Mouse (Mus musculus): ENCODE data around the gene Ndufb2. TPM values are rescaled to one million over a fixed set of nuclear protein-coding genes. Genes with fewer than 3 reads are reported as not detected.

The Ndufb2 gene
- total and polyA plus RNA-seq, 2 experiments from 2014 or later: 838 to 1,229 TPM

DNA sequence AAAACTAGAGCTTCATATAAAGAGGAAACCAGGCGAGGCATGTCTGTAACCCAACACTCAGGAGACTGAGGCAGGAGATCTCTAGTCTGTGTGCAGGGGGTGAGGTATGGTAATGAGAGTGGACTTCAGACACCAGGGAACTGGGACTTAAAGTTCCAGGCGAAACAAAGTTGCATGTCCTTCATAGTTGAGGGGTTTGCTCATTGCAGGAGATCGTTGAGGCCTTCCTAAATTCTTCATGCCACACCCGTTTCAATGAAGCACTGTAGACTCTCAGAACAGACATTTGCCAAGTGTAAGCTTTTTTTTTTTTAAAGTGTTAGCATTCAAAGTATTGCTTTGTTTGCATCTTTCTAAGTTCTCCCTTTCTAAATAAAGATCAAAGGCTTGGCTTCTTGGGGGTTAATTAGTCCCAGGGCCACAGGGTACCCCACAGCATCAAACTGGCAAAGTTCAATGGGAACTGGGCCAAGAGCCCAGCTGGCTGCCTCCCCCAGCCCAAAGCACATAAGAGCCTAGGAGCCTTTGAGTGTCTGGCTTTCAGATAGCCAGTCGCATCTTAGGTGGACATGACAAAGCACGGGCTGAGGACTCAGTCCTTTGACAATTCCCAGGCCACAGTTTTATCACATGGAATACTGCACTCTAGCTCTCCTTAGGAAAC, 33.0 kb upstream of the Ndufb2 start:
- Histone ChIP-seq H3K9ac (replicated peaks; ENCODE audit: low read depth, low read length) (no peak overlapping the region), H3K36me3 (replicated peaks; ENCODE audit: control insufficient read depth, insufficient read depth, low read length) (no peaks in the 10 kb centered on the region), H3K4me2 (ENCODE audit: low read depth, low read length) (no peak overlapping the region), H3K27ac (ENCODE audit: low read depth) (no peak overlapping the region), H3K27me3 (ENCODE audit: control insufficient read depth, insufficient read depth, low read length) (no peaks in the 10 kb centered on the region), H3K9me3 (replicated peaks; ENCODE audit: control insufficient read depth, low read length) (no peaks in the 10 kb centered on the region), H3K4me3 (ENCODE audit: low read depth, low read length) (no peak overlapping the region), H3K4me1 (ENCODE audit: control insufficient read depth, insufficient read depth) (no peaks in the 10 kb centered on the region)
- DNase-seq (ENCODE audit: low spot score) (no peak), ATAC-seq (ENCODE audit: insufficient read depth, low read depth) (no peak)
- 69% methylated on average over 6 of the region's 6 CpGs for WGBS
- TF ChIP-seq EP300 (IDR thresholded peaks at IDR 0.05; ENCODE audit: low read depth) (no peak), CTCF (IDR thresholded peaks at IDR 0.05; ENCODE audit: low read depth) (no peak)

DNA sequence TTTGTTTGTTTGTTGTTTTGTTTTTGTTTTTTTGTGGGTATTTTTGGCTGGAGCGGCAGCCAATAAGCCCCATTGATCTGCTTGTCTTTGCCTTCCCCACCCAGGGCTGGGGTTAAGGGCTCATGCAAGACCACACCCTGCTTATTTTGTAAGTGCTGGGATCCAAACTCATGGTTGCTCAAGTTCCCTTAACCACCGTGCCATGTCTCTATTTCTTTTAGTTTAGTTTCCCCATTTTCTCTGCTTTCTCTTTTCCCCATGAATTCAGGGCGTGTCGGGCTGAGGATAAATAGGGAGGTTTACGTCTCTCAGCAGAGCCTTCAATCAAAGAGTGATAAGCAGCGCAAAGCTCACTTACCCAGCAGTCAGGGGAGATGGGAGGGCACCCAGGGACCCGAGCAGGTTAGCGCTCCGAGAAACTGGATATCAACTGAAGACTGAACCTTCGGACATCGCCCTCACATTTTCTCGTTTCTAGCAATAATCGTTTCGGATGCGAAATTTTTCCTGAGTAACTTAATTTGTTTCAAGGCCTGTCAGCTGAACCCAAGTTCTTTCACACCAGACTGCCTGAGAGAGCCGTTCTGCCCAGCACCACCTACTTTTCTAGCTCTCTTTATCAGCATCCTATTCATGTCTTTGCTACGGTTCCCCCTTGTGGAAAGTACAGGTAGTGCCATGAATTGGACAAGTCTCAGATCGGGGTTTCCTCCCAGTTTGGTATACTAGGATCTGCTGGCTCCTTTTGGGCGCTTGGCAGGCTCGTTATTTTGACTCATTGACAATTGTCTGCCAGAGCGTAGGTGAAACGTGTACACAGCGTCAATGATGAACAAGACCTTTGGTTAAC, 30.0 kb upstream of the Ndufb2 start:
- Histone ChIP-seq H3K36me3 (replicated peaks; ENCODE audit: control insufficient read depth, insufficient read depth, low read length) (no peaks in the 10 kb centered on the region), H3K4me1 (ENCODE audit: control insufficient read depth, insufficient read depth) (no peaks in the 10 kb centered on the region), H3K4me3 (ENCODE audit: low read depth, low read length) (0 out of 2 replicates have a peak overlapping the region, but pooled peaks have one; percentile 9), H3K9ac (replicated peaks; ENCODE audit: low read depth, low read length) (no peak overlapping the region), H3K4me2 (ENCODE audit: low read depth, low read length) (peak overlapping the region; percentile 57), H3K9me3 (replicated peaks; ENCODE audit: control insufficient read depth, low read length) (no peaks in the 10 kb centered on the region), H3K27me3 (ENCODE audit: control insufficient read depth, insufficient read depth, low read length) (no peaks in the 10 kb centered on the region), H3K27ac (ENCODE audit: low read depth) (no peak overlapping the region)
- 12% methylated on average over 23 of the region's 23 CpGs for WGBS
- DNase-seq (ENCODE audit: low spot score) (peak; percentile 89), ATAC-seq (ENCODE audit: insufficient read depth, low read depth) (peak; percentile 68; the same call in 1 of the 2 replicates)
- peak; percentile 97 for TF ChIP-seq CTCF (IDR thresholded peaks at IDR 0.05; ENCODE audit: low read depth)
- no peak for TF ChIP-seq EP300 (IDR thresholded peaks at IDR 0.05; ENCODE audit: low read depth)

DNA sequence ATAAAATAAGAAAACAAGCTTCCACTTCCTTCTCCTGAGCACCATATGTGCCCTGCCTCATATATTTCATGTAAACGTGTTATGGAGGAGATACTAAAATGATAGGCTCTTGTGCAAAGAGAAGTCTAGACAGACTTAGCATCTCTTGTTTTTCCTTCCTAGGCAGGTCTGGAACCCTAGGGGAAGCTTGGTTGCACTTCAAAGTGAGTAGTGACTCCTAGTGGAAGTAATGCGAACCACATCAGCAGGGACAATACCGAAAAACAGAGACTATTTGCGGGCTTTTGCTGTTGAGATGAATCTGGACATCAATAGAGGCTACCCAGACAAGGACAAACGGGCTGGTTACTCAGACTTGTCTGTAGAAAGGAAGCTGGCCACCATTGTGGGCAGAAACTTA, 24.8 kb upstream of the Ndufb2 start:
- Histone ChIP-seq H3K9me3 (replicated peaks; ENCODE audit: control insufficient read depth, low read length) (no peaks in the 10 kb centered on the region), H3K27ac (ENCODE audit: low read depth) (no peak overlapping the region), H3K4me3 (ENCODE audit: low read depth, low read length) (no peak overlapping the region), H3K27me3 (ENCODE audit: control insufficient read depth, insufficient read depth, low read length) (no peaks in the 10 kb centered on the region), H3K4me1 (ENCODE audit: control insufficient read depth, insufficient read depth) (no peaks in the 10 kb centered on the region), H3K9ac (replicated peaks; ENCODE audit: low read depth, low read length) (no peak overlapping the region), H3K36me3 (replicated peaks; ENCODE audit: control insufficient read depth, insufficient read depth, low read length) (no peaks in the 10 kb centered on the region), H3K4me2 (ENCODE audit: low read depth, low read length) (no peak overlapping the region)
- TF ChIP-seq EP300 (IDR thresholded peaks at IDR 0.05; ENCODE audit: low read depth) (no peak), CTCF (IDR thresholded peaks at IDR 0.05; ENCODE audit: low read depth) (peak; percentile 80)
- DNase-seq (ENCODE audit: low spot score) (no peak), ATAC-seq (ENCODE audit: insufficient read depth, low read depth) (no peak)
- WGBS: 6% methylated on average over 5 of the region's 5 CpGs

DNA sequence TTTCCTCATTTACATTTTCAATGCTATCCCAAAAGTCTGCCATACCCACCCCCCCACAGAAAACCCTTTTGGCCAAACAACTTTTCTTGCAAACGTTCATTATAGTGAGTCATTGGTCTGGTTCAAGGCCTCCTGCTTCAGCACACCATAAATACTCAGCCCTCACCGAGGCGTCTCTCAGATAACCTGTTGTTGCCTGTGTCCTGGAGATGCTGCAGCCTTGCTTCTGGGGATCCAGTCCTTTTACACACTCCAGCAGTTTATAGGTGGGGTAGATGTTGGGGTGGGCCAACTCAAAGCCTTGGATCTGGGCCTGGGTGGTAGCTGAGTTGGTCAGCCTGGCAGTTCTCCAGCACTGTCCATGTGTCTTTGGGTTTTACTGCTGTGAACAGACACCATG, 21.9 kb upstream of the Ndufb2 start:
- Histone ChIP-seq H3K9me3 (replicated peaks; ENCODE audit: control insufficient read depth, low read length) (no peaks in the 10 kb centered on the region), H3K4me1 (ENCODE audit: control insufficient read depth, insufficient read depth) (peaks cover 11% of the 10 kb centered on the region), H3K4me2 (ENCODE audit: low read depth, low read length) (no peak overlapping the region), H3K27ac (ENCODE audit: low read depth) (no peak overlapping the region), H3K27me3 (ENCODE audit: control insufficient read depth, insufficient read depth, low read length) (no peaks in the 10 kb centered on the region), H3K4me3 (ENCODE audit: low read depth, low read length) (no peak overlapping the region), H3K36me3 (replicated peaks; ENCODE audit: control insufficient read depth, insufficient read depth, low read length) (no peaks in the 10 kb centered on the region), H3K9ac (replicated peaks; ENCODE audit: low read depth, low read length) (no peak overlapping the region)
- 50% methylated on average over 3 of the region's 3 CpGs for WGBS
- ATAC-seq (ENCODE audit: insufficient read depth, low read depth): no peak
- TF ChIP-seq CTCF (IDR thresholded peaks at IDR 0.05; ENCODE audit: low read depth) (no peak), EP300 (IDR thresholded peaks at IDR 0.05; ENCODE audit: low read depth) (no peak)
- DNase-seq (ENCODE audit: low spot score): no peak

- H3K9me3 ChIP-seq (replicated peaks; ENCODE audit: control insufficient read depth, low read length): no peaks in the 10 kb centered on the region
- 1% methylated on average over 49 of the region's 49 CpGs for WGBS
- H3K4me3 ChIP-seq (ENCODE audit: low read depth, low read length): peak within 1 kb of the TSS; percentile 88
- peaks cover 28% of the 10 kb centered on the region for H3K36me3 ChIP-seq (replicated peaks; ENCODE audit: control insufficient read depth, insufficient read depth, low read length)
- peak within 1 kb of the TSS; percentile 96 for H3K27ac ChIP-seq (ENCODE audit: low read depth)
- peaks cover 11% of the 10 kb centered on the region for H3K4me1 ChIP-seq (ENCODE audit: control insufficient read depth, insufficient read depth)
- H3K4me2 ChIP-seq (ENCODE audit: low read depth, low read length): peak within 1 kb of the TSS; percentile 95
- no peaks in the 10 kb centered on the region for H3K27me3 ChIP-seq (ENCODE audit: control insufficient read depth, insufficient read depth, low read length)
- H3K9ac ChIP-seq (replicated peaks; ENCODE audit: low read depth, low read length): peak within 1 kb of the TSS; percentile 83
- TF ChIP-seq CTCF (IDR thresholded peaks at IDR 0.05; ENCODE audit: low read depth) (peak; percentile 52), EP300 (IDR thresholded peaks at IDR 0.05; ENCODE audit: low read depth) (0 out of 2 replicates have a peak, but pooled peaks have one; percentile 18)
- DNase-seq (ENCODE audit: low spot score): peak; percentile 85
- peak; percentile 94 for ATAC-seq (ENCODE audit: insufficient read depth, low read depth)
Observed at GRCm38 (mm10) chr6:39573791-39574554, 18.4 kb upstream of the Ndufb2 start, which contains the start of gene Adck2. Gene Adck2, plus strand, starts transcription at chr6:39573873.
